Mouse (Mus musculus) brown adipose tissue, adult 24 weeks (tissue): ENCODE measurements around the gene Garem2. TPM values are rescaled to one million over a fixed set of nuclear protein-coding genes. Genes with fewer than 3 reads are reported as not detected.
"Not testable (repeated sequence)": the region's sequence is repeated elsewhere in the genome, so short reads cannot be mapped to it uniquely, and the experiment has no call there.

Experiments
- H3K27ac ChIP-seq: fragments of 200-500 bp; replicated peaks from 2 replicates; pipeline ENCODE4 v1.5.1; 2012; ENCODE audit warnings: low read depth, mild to moderate bottlenecking, low read length
- H3K4me1 ChIP-seq: fragments of 200-500 bp; 2 replicates; pipeline ENCODE4 v1.6.1; 2012; ENCODE audit warnings: low read length, mixed read lengths; ENCODE audit not compliant: control insufficient read depth, insufficient read depth, insufficient read length
- H3K4me3 ChIP-seq: fragments of 200-500 bp; 2 replicates; pipeline ENCODE4 v1.5.1; 2012; ENCODE audit warnings: low read depth, mild to moderate bottlenecking, low read length, moderate library complexity; ENCODE audit not compliant: insufficient read depth
- polyA plus RNA-seq: library from polyadenylated mRNA; stranded (reverse); fragments of >200 nt; gene quantifications from 2 replicates; pipeline ENCODE4 v1.2.4, GENCODE M21; 2012; ENCODE audit not compliant: missing spikeins, insufficient read depth, insufficient read length

Gene Garem2
- polyA plus RNA-seq, result not detected in 2 replicates

- Histone ChIP-seq H3K27ac (no peak within 1 kb of the TSS), H3K4me3 (peak within 1 kb of the TSS; percentile 39), H3K4me1 (no peaks in the 10 kb centered on the region)
These were observed at the start of gene Garem2 for GRCm38 (mm10) chr5:30104841-30105667. Gene Garem2 (plus strand): TSS chr5:30105161.

DNA sequence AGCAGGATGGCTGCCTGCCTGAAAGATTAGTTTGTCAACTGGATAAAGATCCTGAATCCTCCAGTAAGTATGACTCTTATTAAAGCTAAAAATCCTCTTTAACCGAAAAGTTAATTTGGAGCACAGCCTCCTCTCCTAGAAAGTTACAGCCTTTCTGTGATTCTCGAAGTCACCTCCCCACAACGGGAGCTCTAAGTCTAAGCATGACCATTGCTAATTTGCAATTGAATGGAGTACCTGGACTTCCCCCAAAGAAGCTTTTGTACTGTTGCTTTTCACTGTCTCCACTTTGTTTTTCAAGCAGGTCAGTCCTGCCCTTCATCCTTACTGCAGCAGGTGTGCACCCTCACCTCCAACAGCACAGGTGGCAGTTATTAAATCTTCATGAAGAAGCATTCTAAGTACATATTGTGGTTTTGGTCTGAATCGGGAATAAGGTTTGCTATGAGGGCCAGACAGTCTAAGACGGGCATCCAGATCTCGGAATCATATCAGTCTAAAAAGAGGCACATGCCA lies 46.7 kb upstream of the Garem2 start:
- Histone ChIP-seq H3K27ac (no peak overlapping the region), H3K4me3 (no peak overlapping the region), H3K4me1 (peaks cover 3% of the 10 kb centered on the region; the same call in 1 of the 2 replicates)

- H3K4me3 ChIP-seq, H3K27ac ChIP-seq, H3K4me1 ChIP-seq: not testable (repeated sequence)
These were observed 45.4 kb upstream of the Garem2 start for GRCm38 (mm10) chr5:30059607-30060006.

DNA sequence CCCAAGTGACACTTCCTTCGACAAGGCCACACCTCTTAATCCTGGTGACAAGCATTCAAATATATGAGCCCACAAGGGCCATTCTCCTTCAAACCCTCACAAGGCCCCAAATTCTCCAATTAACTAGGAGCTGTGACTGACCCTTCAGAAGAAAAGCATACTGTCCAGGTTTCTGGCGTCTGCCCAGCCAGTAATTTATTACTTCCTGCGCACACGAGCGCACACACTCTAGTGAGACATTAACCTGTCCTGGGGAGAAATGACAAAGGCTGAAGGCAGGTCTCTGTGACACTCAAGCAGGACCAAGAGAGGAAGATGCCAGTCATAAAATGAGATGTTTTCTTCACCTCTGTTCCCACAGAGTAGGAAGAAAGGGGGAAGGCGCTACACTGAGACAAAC lies 37.2 kb upstream of the Garem2 start:
- Histone ChIP-seq H3K27ac (no peak overlapping the region), H3K4me3 (no peak overlapping the region), H3K4me1 (peaks cover 2% of the 10 kb centered on the region; the same call in 1 of the 2 replicates)

GRCm38 (mm10) chr5:30071677-30072076 lies 33.3 kb upstream of the Garem2 start:
- H3K4me3 ChIP-seq, result no peak overlapping the region
- H3K4me1 ChIP-seq, result peaks cover 2% of the 10 kb centered on the region; the same call in 1 of the 2 replicates
- H3K27ac ChIP-seq, result no peak overlapping the region

- peaks cover 2% of the 10 kb centered on the region; the same call in 1 of the 2 replicates for H3K4me1 ChIP-seq
- peak overlapping the region; percentile 23; the same call in 1 of the 2 replicates for H3K4me3 ChIP-seq
- H3K27ac ChIP-seq, result no peak overlapping the region
These were observed 32.6 kb upstream of the Garem2 start for GRCm38 (mm10) chr5:30072377-30072776.

GRCm38 (mm10) chr5:30072825-30073821 lies 31.8 kb upstream of the Garem2 start, which contains the start of gene Tyms:
Gene Tyms (minus strand): TSS chr5:30073617.
- Histone ChIP-seq H3K27ac (0 out of 2 replicates have a peak within 1 kb of the TSS, but pooled peaks have one; percentile 19), H3K4me3 (peak within 1 kb of the TSS; percentile 79), H3K4me1 (peaks cover 2% of the 10 kb centered on the region; the same call in 1 of the 2 replicates)

- H3K4me1 ChIP-seq, result 0 out of 2 replicates have a peak, but pooled peaks cover 2% of the 10 kb centered on the region
- no peak overlapping the region for H3K27ac ChIP-seq
- H3K4me3 ChIP-seq, result no peak overlapping the region
These were observed 12.3 kb upstream of the Garem2 start for GRCm38 (mm10) chr5:30092701-30093100.

GRCm38 (mm10) chr5:30094399-30094798 lies 10.6 kb upstream of the Garem2 start:
- H3K4me1 ChIP-seq, result 0 out of 2 replicates have a peak, but pooled peaks cover 2% of the 10 kb centered on the region
- no peak overlapping the region for H3K4me3 ChIP-seq
- no peak overlapping the region for H3K27ac ChIP-seq

DNA sequence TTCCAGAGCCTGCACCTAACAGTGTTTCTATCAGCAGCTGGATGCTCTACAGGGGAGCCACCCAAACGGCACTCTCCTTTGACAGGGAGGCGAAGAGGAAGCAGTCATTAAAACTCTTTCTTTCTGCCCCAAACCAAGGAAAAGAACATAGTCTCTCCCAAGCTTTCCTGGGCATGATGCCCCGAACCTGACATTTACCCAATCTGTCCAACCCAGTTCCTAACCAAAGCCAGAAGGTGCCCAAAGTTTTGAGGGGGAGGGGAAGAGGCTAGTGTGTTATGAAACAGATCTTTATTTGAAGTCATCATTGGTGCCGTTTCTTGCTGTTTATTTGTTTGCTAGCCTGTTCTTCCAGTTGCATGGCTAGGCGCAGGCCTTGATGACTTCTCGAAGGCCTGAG lies 9.2 kb upstream of the Garem2 start:
- Histone ChIP-seq H3K27ac (no peak overlapping the region), H3K4me1 (0 out of 2 replicates have a peak, but pooled peaks cover 2% of the 10 kb centered on the region), H3K4me3 (no peak overlapping the region)

DNA sequence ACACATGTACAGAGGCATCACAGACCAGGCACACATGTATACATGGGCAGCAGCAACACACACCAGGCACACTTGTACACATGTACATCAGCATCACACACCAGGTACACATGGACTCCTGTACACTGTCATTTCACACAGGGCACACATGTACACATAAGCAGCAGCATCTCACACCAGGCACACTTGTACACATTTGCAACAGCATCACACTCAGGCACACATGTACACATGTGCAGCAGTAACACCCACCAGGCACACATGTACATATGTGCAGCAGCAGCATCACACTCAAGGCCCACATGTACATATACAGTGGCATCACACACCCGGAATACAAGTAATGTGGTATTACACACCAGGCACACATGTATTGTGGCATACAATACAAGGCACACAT lies 6.7 kb upstream of the Garem2 start:
- Histone ChIP-seq H3K27ac (no peak overlapping the region), H3K4me1 (0 out of 2 replicates have a peak, but pooled peaks cover 2% of the 10 kb centered on the region), H3K4me3 (no peak overlapping the region)

DNA sequence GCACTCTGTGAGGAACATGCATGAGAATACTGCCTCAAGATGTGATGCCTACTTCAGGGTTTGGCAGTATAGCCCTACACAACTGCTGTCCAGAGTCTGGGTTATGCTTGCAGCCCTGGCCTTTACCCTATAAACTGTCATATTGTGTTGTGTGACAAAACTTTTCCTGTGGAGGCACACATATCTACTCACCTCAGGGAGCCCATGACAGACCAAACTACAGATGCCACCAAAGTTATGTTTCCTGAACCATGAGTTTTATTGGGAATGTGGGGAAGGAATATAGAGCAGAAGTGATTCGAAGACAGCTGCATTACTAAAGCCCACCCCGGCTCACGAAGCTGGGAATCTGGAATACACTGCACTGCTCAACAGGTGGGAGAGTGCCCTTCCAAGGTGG lies 1.6 kb upstream of the Garem2 start:
- Histone ChIP-seq H3K4me3 (no peak overlapping the region), H3K27ac (no peak overlapping the region), H3K4me1 (no peaks in the 10 kb centered on the region)

DNA sequence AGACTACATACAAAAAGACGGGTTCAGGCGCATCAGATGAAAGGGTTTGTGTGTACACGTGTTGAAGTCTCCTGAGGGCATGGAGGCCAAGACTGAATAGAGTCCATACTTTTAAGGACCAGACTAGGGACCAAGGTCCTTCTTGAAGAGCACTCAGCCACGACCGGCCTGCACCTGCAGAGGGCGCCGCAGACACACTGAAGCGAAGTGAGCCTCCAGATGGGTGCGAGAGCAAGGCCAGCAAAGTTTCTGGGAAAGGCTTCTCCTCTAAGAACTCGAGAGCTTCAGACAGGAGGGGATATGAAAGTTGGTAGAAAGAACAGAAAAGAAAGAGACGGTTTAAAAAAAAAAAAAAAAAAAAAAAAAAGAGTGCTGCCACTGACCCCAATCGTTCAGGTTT lies 622 bp upstream of the Garem2 start:
- Histone ChIP-seq H3K4me3 (no peak overlapping the region), H3K27ac (no peak overlapping the region), H3K4me1 (no peaks in the 10 kb centered on the region)

DNA sequence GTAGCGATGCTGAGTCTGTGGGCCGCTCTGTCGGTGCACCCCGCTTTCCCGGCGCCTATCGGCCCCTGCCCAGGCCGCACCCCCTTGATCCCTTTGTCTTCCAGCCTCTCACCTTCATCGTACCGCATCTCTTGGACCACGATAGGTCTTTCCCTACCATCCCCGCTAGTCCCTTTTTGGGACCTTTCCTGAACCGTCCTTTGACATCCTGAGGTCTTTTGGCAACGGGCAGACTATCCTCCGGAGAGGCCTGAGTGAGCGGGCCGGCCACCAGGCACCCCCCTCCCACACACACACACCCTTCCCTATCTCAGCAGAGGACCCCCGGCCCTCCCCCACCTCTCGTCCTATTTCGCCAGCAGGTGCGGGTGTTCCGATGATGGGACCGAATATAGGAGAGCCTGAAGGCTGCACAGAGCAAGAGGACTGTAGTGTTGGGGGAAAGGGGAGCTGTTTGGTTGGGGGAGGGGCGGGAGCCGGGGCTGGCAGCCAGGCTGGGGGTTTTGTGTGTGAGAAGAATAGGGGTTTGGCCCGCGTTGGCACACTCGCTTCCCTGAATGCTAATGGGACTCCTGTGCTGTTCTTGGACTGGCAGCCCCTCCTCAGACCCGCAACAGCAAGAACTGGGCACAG lies 823 bp downstream of the Garem2 start, which contains the start of gene 3110082J24Rik:
Gene 3110082J24Rik (minus strand): TSS at position 419 of the 633 bp plus-strand sequence.
- Histone ChIP-seq H3K27ac (no peak within 1 kb of the TSS), H3K4me1 (no peaks in the 10 kb centered on the region), H3K4me3 (peak within 1 kb of the TSS; percentile 37)
